Comparison of ENCODE assay signal across 10 mouse cellular contexts in genomic region chr9:95220009-95220408, GRCm38 (mm10).
DNase-seq lines count a peak whose midpoint lies in the region.
"Had no signal": no experiment of that assay in that cellular context is flagged by ENCODE, and none has a peak within 500 bp of the region (broad histone marks: within the 10 kb centered on the region; RNA-seq: fewer than 3 reads in every experiment).

No protein-coding gene starts in this region.

- peak; percentile 81 for DNase-seq in adrenal gland, adult 8-10 months
- peak; percentile 78 for DNase-seq in adrenal gland, postnatal 36 days
- DNase-seq in kidney, postnatal 4 days: peak; percentile 21 to 24
- DNase-seq in lung, postnatal 4 days: peak; percentile 24 to 48
- DNase-seq in layer of hippocampus, postnatal 14 days (ENCODE audit: low spot score in 2 of 2): no peak
- DNase-seq in embryo, embryonic 11 days: no peak
- DNase-seq in spleen, adult 12 weeks (ENCODE audit: low spot score): no peak
- DNase-seq: cerebellum, adult 8-10 months; forebrain, postnatal 0 days; thymus, adult 18-20 months had no signal

Comparison
In these comparisons a context has a peak if more than half of its experiments do, and no peak if none do; other contexts are left out.
1. DNase-seq: peak in adrenal gland, adult 8-10 months (single experiment), adrenal gland, postnatal 36 days (2 of 2), kidney, postnatal 4 days (2 of 2) and lung, postnatal 4 days (2 of 2); none in layer of hippocampus, postnatal 14 days (0 of 2), embryo, embryonic 11 days (single experiment) and spleen, adult 12 weeks (single experiment).